Mouse (Mus musculus) small intestine, adult 2 months (tissue): ENCODE measurements around the gene Nup62.

Experiments
- CTCF ChIP-seq: fragments of 200-500 bp; IDR thresholded peaks from 2 replicates; pipeline ENCODE4 v1.5.1; 2012; ENCODE audit warnings: low read depth, mild to moderate bottlenecking, control low read depth, inconsistent platforms, low read length, moderate library complexity, mixed read lengths; ENCODE audit not compliant: insufficient replicate concordance, insufficient read length; ENCODE audit errors: extremely low read depth
- POLR2A ChIP-seq: fragments of 200-500 bp; IDR thresholded peaks from 2 replicates; pipeline ENCODE4 v1.6.1; 2012; ENCODE audit warnings: low read depth, mild to moderate bottlenecking, control low read depth, inconsistent platforms, low read length, moderate library complexity

- no peak for TF ChIP-seq CTCF
- TF ChIP-seq POLR2A: no peak
Observed at GRCm38 (mm10) chr7:44861429-44861816, 45.5 kb downstream of the Nup62 start.
